Mouse (Mus musculus): ENCODE results near the gene Fam120c. TPM values are rescaled to one million over a fixed set of nuclear protein-coding genes. Genes with fewer than 3 reads are reported as not detected.

Gene Fam120c
- polyA plus RNA-seq (2012; rRNA removed): 0.45 and 0.56 TPM in 2 replicates

DNA sequence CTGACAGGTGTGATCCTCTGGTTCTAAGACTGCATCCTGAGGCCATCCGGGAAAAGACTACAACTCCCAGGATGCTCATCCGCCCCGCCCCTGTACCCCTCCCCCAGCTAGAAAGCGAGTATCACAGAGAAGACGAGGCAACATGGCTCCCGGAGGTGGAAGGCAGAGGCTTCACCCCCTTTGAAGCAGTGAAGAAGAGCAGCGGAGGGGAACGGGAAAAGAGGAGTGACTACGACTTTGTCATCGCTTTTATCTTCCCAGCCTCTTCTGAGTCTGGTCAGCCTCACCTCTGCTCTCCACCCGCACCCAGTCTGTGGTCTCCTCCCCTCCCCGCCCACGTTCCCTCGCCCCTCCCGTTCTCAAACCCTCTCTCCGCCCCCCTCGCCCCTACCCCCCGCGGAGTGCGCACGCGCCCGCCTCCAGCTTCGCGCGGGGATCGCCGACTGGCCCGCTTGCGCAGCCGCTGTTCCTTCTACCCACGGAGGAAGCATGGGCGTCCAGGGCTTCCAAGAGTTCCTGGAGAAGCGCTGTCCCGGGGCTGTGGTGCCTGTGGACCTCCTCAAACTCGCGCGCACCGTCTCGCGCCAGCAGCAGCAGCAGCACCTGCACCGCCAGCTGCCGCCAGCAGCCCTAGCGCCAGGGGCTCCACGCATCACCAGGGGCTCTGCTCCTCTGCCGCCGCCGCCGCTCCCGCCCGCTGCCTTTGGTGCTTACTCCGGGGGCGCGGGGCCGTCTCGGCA is at the start of gene Fam120c:
Gene Fam120c, plus strand, starts transcription at position 415 of the 740 bp plus-strand sequence.

DNA sequence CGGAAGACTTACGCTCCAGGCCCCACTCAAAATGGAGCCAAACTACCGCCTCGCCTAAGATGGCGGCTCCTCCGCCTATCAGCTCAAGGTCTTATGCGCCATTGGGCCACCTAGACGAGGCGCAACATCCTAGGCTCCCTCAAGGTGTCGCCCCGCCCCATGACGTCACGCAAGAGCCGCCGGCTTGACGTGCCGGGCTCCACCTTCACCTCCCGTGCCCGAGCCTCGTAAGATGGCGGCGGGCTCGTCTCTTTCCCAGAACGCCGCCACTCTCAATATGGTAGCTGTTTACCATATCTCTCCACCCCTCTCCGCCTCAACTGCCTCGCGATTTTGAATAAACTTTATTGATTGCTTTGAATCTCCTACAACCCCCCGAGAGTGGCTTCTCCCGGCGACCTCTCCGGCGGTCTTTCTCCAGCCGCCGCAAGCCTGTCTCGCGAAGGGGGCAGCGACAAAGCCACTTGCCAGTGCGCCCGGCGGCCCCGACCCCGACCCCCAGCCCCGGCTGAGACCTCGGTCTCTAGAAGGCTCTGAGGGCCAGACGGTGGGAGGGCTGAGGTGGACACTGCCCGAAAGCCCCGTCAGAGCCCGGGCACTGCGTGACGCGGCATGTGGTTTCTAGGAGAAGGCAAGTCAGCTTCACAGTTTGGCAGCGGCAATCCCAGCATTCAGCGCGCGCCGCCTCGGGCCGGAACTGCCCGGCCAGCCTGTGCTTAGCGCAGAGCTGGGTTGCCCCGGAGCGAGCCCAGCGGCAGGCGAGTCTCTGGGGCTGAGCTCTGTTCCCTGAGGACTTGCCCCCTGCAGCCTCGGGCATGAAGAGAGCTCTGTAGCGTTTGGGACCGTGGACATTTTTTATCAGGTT is 176.7 kb downstream of the Fam120c start, which contains the start of gene Phf8:
Gene Phf8, plus strand, starts transcription at position 215 of the 865 bp plus-strand sequence.

Other genes starting within 250 kb of the Fam120c start
- 9.3 and 10.0 TPM in 2 replicates for gene Tsr2, start 247.6 kb upstream of the Fam120c start, polyA plus RNA-seq (2012; rRNA removed)
- 0.03 and 0.08 TPM in 2 replicates for gene Wnk3, start 146.1 kb upstream of the Fam120c start, polyA plus RNA-seq (2012; rRNA removed)
- gene Phf8, start 176.5 kb downstream of the Fam120c start, polyA plus RNA-seq (2012; rRNA removed): 4.0 and 4.3 TPM in 2 replicates

All from liver, embryonic 14 days (tissue).